Mouse (Mus musculus): ENCODE data around the gene Zfp784.

- TF ChIP-seq CTCF (IDR thresholded peaks at IDR 0.05; ENCODE audit: control insufficient read depth, insufficient read depth, low read length), result no peak
- no peak for TF ChIP-seq POLR2A (IDR thresholded peaks at IDR 0.05; ENCODE audit: borderline replicate concordance, control insufficient read depth, low read depth, low read length)
Measured at GRCm38 (mm10) chr7:5038940-5039339, 694 bp upstream of the Zfp784 start.
